Mouse (Mus musculus) heart, adult 8-10 months (tissue): ENCODE results near the gene Gjb3. TPM values are rescaled to one million over a fixed set of nuclear protein-coding genes. Genes with fewer than 3 reads are reported as not detected.

ENCODE experiments used
- DNase-seq: peaks from one replicate; pipeline ENCODE4 v3.0.0; 2022; ENCODE audit warnings: low spot score
- total RNA-seq, 4 experiments: library from RNA; stranded (reverse); gene quantifications; 2 replicates each; pipeline ENCODE4 v1.2.4; 2022

Gjb3 gene
- total RNA-seq, 4 experiments from 2014 or later = 0.14 TPM; not detected in 3

DNA sequence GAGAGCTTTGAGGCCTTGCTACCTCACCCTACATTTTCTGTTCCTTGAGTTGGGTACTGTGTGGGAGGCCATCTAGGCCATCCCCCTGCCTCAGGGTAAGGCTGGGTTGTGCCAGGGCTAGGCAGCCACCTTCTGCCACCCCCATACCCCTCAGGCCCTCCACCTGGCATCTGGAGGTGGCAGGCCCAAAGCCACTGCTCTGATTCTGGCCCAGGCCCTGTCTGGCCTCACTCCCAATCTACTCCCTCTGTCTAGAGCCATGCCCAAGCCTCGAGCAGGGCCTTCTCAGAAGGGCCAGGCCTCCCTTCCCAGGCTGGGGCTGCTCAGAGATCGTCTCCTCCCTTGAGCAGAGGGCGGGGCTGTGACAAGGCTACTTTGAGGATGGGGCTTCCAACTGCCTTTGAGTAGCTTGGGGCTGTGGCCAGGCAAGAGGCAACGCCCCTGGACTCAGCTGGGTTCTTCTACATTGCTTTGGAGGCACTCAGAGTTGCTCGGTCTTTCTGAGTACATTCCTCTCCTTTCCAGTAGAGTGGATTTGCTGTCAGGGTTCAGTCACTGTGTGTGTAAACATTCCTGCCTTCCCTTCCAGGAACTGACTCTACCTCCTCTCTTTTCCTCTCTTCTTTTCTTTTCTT lies 4.3 kb upstream of the Gjb3 start:
- no peak for DNase-seq

DNA sequence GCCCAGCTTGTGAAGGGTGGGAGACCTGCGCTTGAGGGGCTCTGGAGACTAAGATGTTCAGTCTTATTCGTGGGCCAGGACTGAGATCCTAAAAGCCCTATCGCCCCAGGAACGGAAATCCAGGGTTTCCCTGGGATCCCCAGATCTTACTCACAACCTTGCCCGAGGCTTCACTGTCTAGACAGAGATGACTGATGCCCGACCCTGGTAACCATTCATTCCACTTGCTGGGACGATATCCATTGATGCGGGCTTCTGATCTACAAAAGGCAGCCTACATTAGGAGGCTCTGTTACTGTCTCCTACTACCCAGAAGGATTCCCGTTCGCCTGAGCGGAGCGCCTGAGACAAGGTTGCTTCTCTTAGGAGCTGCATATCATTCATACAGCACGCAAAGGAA lies 527 bp upstream of the Gjb3 start:
- no peak for DNase-seq

DNA sequence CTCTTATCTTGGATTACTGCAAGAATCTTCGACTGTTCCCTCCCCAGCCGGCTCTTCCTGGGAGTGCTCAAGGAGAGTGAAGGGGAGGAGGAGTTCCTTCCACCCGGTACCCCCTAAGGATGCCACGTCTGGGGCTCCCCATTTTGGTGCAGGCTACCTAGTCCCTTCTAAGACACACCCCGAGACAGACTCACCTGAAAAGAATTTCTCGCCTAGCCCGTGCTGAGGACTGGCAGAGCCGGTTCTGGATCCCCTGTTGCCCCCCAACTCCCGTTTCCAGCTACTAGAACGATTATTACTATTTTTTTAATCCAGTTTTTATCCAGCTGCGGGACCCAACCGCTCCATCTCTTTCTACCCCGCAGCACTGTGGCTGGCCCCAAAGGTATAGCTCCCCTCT lies 893 bp downstream of the Gjb3 start:
- DNase-seq = no peak

DNA sequence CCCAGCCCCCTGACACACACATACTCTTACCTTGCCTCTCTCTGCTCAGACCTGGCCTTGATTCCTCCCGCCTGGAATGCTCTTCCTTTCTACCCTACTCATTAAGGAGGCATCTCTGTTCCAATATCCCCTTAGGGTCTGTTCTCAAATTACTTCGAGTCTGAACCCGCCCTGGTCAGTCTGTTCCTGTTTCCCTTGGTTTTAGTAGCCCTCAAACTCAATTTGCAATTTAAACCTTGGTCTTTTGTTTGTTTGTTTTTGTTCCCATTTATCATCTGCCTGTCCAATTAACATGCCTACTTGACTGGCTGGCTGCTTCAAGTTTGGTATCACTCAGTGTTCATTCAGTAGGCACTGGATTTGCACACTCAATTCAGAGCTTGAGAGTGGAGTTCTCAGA lies 1.6 kb downstream of the Gjb3 start:
- DNase-seq = no peak

DNA sequence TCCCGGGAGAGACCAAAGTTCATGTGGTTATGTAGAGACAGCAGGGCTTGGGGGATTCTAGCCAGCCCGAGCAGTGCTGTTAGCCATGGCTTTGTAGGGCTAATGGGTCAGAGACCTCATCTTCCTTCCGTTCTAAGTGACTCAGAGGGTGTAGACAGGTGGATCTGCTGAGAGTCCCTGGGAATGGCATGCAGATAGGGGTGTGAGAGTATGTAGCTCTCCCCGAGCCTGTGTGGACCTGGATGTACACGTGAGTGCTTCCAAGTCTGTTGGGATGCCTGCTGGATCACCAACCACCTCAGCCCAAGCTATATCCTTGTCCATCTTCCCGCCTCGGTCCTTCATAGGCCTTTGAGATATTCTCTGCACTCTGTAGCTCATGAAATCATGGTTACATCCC lies 2.3 kb downstream of the Gjb3 start:
- DNase-seq = no peak

DNA sequence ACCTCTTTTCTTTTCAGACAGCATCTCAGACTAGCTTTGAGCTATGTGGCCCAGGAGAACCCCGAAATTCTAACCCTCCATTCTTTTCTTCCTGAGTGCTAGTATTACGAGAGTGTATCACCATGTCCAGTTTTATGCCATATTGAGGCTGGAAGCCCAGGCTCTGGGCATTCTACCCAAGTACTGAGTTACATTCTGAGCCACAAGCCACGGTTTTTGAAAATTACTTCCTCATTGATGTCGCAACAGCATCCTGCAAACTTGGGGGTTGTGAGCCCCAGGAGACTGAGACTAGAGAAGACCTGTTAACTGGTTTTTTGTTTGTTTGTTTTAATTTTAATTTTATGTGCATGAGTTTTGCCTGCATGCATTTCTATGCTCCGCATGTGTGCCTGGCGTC lies 2.9 kb downstream of the Gjb3 start:
- DNase-seq = no peak

DNA sequence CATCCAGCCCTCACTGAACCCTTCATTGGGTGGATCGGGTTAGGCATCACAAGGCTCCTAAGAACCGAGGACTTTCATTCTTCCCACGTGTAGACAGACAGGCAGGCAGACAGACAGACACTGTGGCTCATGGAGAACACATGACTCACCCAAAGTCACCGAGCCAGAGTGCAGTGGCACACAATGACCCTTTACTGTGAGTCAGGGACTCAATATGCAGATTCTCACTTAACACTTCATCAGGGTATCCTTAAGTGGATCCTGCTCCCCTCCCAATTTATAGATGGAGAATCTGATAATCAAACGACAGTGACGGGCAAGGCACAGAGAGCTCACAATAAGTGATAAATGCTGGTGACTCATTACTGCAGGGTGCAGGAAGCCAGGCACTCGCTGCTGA lies 3.4 kb downstream of the Gjb3 start:
- no peak for DNase-seq

DNA sequence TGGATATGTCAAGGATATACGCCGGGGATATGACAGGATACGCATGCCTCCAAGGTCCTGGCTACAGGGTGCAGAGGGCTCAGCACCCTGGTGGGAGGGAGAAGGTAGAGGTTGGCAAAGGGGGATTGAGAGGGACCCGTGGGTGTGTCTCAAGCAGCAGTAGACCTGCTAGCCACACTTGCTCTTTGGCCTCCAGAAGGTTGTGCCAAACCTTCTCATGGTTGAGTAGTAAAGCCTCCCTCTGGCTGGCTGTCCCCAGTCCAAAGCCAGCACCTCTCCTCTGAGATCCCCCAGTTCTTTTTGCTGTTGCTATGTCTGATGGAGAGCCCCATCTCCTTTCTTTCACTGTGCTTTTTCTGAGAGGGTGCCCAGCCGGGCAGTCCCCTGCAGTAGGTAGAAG lies 5.4 kb downstream of the Gjb3 start:
- DNase-seq = no peak

DNA sequence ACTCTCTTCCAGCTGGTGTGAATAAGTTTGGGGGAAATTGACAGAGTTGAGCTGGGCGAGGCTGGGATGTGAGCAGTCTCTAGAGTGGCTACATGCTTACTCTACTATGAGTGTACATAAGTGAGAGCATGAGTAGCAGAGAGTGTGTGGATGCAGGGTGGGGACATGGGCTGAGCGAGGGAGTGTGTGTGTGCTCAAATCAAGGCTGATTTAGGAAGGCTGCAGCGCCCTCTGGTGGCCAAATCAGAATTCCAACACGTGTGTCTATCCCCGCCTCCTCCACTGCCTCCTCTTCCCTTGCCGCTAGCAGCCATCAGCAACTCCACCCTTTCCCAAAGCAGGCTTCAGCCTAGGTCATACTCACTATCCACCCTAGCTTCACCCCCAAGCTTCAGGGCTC lies 5.9 kb downstream of the Gjb3 start:
- DNase-seq = peak; percentile 58

DNA sequence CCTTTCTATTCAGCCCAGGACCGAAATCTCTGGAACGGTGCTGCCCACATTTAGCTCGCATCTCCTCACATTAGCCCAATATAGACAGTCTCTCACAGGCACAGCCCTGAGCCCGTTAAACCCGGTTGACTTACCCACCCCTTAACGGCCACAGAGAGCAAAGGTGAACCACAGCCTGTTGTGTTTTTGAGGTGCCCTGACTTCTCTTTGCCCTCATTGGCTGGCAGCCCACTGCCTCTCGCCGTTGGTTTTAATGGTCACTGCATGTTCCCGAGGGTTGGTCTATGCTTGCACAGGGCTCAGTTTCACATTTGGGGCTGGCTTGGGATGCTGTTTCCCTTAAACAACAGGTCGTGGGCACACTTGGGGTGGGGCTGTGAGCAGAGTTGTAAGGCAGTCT lies 6.3 kb downstream of the Gjb3 start:
- DNase-seq = no peak

DNA sequence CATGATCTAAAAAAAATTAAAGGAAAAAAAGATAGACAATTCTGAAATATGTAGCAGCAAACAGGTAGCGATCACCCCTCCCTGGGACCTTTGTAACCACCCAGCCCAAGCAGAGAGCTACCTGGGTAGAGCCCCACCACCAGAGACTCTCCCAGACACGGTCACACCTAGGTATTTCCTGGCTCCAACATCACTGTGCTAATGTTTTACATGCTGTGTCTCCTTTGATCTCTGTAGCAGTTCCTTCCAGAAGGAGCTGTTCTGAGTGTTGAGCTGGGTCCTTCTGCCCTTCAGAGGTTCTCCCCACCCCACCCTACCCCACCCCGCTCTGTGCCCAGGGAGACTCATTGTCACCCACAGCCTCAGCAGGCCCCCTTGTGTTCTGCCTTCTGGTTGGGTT lies 7.0 kb downstream of the Gjb3 start:
- no peak for DNase-seq

DNA sequence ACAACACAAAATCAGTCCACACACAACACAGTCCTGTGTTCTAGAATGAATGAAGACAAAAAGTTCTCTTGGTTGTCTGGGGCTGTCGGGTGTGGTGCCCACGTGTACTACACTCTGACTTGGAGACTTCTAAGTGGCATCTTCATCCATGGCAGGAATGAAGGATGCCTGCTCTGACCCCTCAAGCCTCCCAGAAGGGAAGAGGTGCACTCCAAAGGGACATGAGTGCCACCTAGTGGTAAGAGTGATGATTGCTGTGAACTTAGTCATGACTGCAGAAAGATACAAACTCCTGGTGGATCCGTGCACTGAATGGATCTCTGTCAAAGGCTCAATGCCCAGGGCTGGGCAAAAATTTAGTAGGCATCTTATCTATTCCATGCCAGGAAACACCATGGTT lies 11.0 kb downstream of the Gjb3 start:
- DNase-seq = peak; percentile 85

DNA sequence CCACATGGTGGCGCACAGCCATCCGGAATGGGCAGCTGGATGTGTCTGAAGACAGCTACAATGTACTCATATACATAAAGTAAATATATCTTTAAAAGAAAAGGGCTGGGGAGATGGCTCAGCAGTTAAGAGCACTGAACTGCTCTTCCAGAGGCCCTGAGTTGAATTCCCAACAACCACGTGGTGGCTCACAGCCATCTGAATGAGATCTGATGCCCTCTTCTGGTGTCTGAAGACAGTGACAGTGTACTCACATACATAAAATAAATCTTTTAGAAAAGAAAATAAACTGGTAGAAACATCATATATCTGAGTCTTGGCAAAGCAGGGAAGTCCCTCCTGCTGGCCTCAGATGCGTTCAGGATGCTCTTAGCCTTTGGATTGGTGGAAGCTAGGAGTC lies 13.5 kb downstream of the Gjb3 start:
- no peak for DNase-seq

DNA sequence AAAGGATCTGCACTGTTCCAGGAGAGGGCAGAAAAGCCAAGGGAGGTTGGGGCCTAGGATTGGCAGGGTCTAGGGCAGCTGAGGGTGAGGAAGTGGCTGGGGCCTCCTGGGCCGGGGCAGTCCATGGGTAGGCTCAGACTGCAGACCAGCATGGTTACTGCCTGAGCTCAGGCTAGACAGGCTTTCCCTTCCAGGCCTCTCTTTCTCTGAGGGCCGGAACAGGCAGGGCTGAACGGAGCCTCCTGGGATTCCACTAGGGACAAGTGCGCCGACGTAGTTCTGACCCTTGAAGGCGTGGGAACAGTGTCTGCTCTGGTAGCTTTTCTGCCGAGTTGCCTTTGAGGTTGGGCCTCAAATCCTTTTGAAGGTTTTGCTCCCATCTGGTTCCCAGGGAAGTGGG lies 14.9 kb downstream of the Gjb3 start:
- DNase-seq = peak; percentile 32

DNA sequence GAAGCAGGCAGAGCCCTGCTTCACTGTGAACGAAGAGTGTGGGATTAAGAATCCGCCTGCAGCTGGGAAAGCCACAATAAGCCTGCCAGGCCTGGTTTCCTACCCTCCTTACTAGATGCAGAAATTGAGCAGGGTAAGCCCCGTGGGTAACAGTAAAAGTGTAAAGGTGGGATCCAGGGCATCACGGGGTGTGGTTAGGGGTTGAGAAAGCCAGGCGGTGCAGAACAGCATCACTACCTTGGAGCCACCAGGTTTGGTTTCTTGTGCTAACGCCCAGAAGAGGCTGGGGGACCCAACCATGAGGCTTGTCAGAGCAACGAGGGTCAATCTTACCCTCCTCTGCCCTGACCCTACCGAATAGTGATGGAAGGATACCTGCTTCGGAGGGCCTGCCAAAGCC lies 16.1 kb downstream of the Gjb3 start:
- DNase-seq = no peak

DNA sequence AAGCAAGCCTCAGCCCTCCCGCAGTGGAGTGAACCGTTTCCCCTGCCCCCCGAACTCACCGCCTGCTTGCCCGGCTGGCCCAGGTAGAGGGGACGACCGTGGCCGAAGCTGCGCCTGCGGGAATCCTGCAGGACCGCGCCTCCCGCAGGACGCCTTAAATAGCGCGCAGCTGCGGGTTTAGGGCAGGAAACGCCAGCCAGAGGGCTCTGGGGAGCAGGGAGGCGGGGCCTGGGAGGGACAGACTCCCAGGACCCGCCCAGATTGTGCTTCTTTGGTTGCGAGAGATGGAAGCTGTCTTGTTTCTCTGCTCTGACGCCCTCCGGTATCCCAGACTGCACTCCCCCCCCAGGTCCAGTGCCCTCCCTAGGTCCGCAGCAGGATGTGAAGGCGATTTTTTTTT lies 16.8 kb downstream of the Gjb3 start, which contains the start of gene Gja4:
Gja4 (minus strand) TSS at position 179 of the 400 bp plus-strand sequence.
- peak; percentile 85 for DNase-seq

DNA sequence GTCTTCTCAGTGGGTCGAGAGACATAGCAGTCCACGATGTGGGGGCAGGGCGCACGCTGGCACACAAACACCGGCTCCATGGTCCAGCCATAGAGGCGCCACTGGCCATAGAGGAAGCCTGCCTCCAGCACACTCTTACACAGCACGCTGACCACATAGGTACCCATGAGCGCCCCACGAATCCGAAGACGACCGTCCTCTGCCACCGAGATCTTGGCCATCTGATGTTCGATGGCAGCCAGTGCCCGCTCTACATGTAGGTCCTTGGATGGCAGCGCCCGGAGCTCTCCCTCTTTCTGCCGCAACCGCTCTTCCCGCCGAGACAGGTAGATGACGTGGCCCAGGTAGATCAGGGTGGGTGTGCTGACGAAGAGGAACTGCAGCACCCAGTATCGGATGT lies 18.3 kb downstream of the Gjb3 start:
- no peak for DNase-seq

DNA sequence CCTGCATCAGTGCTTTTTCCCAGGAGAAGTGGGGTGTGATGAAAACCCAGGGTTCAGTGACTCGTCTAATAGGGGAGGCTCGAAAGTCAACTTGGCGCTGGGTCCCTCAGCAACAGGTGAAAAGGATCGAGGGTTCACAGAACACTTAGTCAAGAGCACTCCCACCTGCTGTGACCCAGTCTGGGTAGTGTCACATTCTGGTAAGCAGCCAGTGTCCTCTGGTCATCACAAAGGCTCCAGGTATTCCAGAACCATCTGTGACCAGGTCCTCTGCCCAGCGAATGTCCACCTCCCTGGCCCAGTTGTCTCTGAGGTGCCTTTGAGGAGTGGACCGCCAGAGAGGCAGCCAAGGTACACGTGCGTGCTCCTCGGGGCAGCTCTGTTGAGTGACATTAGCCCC lies 19.1 kb downstream of the Gjb3 start:
- DNase-seq = no peak

DNA sequence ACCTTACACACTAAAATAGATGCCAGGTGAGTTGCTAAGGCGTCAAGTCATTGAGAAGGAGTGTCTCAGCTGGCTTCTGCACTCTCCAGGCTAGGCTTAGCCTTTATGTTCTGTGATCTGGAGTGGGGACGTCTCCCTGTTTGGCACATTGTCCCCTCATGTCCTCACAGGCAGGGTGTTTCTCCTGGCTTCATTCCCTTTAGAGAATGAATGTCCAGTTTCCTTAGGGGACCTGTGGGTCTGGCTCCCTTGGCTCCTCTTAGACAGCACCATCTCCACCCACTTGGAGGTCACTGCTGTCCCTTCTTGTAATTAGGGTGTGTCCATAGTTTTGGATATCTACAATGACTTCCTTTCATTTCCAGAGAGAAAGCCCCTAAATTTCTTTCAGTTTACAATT lies 23.7 kb downstream of the Gjb3 start:
- DNase-seq = no peak

DNA sequence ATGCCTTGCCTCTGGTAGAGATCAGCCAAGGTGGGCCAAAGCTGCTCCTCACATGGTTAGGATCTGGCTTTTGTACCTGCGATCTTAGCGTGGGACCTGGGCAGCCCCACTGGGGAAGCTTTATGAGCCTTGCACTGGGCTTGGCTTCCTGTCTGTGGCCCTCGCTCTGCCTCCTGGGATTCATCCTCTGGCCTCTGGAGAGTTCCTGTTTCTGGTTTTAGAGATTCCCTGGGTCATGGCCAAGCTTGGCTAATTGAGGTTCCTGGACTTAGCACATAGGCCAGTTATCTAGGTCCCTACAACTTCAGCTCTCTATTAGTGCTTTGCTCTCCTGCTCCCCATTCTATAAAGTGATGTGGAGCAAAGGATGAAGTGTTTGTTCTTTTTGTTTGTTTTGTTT lies 26.8 kb downstream of the Gjb3 start:
- DNase-seq = peak; percentile 51

DNA sequence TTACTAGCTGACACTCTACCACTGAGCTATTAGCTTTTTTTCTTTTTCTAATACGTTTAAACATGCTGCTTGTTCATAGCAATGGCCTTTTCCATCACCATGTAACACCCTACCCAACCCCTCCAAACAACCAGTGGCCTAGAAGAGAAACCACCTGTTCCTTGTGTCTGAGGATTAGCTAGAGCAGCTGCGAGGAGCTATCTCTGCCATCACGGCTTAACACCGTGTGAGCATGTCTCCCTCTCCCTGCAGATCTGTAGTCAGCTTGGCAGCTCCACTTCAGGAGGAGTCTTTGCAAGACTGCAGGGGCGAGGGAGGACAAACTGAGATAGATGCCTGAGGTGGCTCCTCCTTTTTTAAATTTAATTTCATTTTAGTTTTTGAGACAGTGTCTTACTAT lies 30.1 kb downstream of the Gjb3 start:
- DNase-seq = no peak

DNA sequence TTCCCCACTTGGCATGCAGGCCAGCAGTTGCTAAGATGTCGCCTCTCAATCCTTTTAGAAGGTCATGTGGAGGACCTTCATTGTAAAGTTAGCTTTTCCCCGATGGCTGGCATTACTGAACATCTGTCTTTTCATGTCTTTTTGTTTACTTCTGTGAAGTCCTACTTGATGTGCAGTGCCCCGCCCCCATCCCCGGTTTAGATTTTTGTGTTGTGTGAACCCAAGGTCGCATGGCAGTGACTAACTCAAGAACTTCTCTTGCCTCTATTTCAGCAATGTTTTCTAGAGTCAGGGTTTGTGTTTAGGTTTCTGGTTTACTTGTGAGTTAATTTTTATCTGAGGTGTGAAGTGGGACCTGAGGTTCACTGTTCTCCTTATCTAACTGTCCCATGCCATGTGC lies 38.0 kb downstream of the Gjb3 start:
- no peak for DNase-seq

DNA sequence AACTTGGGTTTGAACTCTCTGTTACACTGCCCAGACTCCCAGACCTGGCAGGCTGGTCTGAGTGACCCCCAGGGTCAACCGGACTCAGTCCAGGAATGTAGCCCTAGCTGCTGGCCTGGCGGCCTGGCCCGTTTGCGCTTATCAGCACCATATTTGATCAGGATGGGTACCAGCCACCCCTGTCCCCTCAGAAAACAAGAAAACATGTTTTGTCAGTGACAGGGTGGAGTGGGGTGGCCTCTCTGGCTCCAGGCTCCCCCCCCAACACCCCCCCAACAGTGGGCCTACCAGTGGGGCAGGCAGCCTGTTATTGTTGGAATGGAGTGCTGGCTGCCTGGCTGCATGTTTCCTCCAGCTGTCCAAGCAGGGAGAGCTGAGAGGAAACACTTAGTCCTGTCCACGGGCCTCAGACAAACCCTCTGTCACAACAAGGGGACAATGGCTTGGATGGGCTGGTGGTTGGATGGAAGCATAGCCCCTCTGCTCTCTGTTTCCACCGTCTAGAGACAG lies 41.5 kb downstream of the Gjb3 start:
- peak; percentile 62 for DNase-seq

DNA sequence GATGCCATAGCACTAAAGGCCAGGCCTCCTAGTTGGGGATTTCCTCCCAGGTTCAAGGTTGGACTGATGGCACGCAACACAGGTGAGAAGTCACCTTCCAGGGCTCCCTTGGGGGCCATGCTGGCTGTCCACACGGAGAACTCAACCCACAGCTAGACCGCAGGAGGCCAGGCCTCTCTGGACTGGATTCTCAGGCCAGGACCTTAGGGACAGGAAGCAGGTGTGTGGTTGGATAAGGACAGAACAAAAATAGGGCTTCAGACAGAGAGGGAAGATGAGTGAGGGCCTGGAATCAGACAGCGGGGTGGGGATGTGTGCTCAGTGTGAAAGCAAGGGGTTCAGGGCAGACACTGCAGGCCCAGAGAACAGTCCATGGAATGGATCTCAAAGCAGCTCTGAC lies 43.7 kb downstream of the Gjb3 start:
- DNase-seq = no peak
